Mouse (Mus musculus): ENCODE measurements around the gene Cdk2ap2.
"Not testable (repeated sequence)": the region's sequence is repeated elsewhere in the genome, so short reads cannot be mapped to it uniquely, and the experiment has no call there.

Gene Cdk2ap2

DNA sequence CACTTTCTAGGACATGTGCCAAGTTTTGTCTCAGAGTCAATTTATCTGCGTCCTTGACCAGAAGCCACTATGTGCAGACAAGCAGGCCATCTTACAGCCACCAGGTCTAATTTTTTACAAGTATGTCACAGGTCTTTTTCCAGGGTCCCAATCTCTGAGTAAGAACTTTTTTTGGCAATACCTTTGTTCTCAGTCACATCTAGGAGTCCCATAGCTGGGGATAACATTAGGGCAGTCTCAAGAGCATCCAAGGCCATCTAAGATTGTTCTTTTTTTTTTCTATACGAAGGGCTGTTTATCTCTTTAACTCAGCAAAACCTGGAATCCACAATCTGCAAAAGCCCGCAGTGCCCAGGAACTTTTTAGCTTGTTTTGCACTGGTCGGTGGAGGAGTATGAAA, 33.6 kb upstream of the Cdk2ap2 start:
- in situ Hi-C loops (cut with MboI; ENCODE audit: low pct_unique_long_range_greater_than_20kb in 1 of 2, low sequenced_read_pairs in 2 of 2, unreplicated experiment in 1 of 2) = not testable (repeated sequence)

- in situ Hi-C loops (cut with MboI; ENCODE audit: low pct_unique_long_range_greater_than_20kb in 1 of 2, low sequenced_read_pairs in 2 of 2, unreplicated experiment in 1 of 2) = not testable (repeated sequence)
These were observed 32.5 kb upstream of the Cdk2ap2 start for GRCm38 (mm10) chr19:4064501-4064900.

DNA sequence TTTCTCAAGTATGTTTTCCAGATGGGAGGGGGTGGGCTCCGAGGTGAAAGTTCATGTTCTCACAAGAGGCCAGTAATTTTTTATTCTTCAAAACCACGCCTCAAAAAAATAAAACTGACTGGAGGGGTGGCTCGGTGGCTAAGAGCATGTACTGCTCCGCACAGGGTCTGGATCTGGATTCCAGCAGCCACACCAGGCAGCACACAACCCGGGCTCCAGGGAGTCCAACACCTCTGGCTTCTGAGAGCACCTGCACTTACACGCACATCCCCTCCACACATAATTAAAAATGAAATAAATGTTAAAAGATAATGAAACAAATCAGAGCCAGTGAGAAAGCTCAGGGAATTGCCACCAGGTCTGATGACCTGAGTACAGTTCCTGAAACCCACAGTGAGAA, 30.7 kb upstream of the Cdk2ap2 start:
- in situ Hi-C loops (cut with MboI; ENCODE audit: low pct_unique_long_range_greater_than_20kb in 1 of 2, low sequenced_read_pairs in 2 of 2, unreplicated experiment in 1 of 2) = no loop called here

DNA sequence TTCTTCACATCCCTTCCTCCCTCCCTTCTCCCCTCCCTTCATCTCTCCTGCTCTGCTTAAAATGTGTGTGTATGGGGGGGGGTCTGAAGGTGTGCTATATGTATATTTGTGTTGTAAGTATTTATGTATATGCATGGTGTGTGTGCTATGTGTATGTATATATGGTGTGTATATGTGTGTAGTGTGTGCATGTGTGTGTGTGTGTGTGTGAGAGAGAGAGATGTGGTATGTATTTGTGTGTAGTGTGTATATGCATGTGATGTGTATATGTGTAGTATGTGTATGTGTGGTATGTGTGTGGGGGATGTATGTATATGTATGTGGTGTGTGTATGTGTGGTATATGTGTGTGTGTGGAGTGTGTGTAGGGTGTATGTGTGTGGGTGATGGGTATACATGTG, 30.1 kb upstream of the Cdk2ap2 start:
- in situ Hi-C loops (cut with MboI; ENCODE audit: low pct_unique_long_range_greater_than_20kb in 1 of 2, low sequenced_read_pairs in 2 of 2, unreplicated experiment in 1 of 2) = no loop called here

GRCm38 (mm10) chr19:4068242-4068641, 28.7 kb upstream of the Cdk2ap2 start:
- in situ Hi-C loops (cut with MboI; ENCODE audit: low pct_unique_long_range_greater_than_20kb in 1 of 2, low sequenced_read_pairs in 2 of 2, unreplicated experiment in 1 of 2) = not testable (repeated sequence)

- in situ Hi-C loops (cut with MboI; ENCODE audit: low pct_unique_long_range_greater_than_20kb in 1 of 2, low sequenced_read_pairs in 2 of 2, unreplicated experiment in 1 of 2) = no loop called here
These were observed 28.1 kb upstream of the Cdk2ap2 start for GRCm38 (mm10) chr19:4068717-4069410.

- in situ Hi-C loops (cut with MboI; ENCODE audit: low pct_unique_long_range_greater_than_20kb in 1 of 2, low sequenced_read_pairs in 2 of 2, unreplicated experiment in 1 of 2) = no loop called here
These were observed 26.7 kb upstream of the Cdk2ap2 start for GRCm38 (mm10) chr19:4070311-4070710.

- in situ Hi-C loops (cut with MboI; ENCODE audit: low pct_unique_long_range_greater_than_20kb in 1 of 2, low sequenced_read_pairs in 2 of 2, unreplicated experiment in 1 of 2) = no loop called here
These were observed 26.2 kb upstream of the Cdk2ap2 start for GRCm38 (mm10) chr19:4070756-4071155.

DNA sequence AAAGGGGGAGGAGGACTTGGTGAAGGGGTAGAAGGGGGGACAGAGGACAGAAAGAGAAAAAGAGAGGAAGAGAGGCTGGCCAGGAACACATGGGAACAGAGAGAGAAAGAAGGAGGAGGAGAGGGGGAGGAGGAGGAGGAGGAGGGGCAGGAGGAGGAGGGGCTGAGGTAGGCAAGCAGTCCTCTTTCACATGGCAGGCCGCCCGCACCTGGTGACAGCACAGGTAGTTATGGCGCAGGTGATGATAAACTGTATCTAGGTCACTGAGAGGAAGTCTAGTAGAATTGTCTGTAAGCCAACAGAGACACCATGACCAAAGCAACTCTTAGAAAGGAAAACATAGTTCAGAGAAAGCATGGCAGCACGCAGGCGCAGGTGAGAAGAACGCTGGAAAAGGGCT, 25.6 kb upstream of the Cdk2ap2 start:
- in situ Hi-C loops (cut with MboI; ENCODE audit: low pct_unique_long_range_greater_than_20kb in 1 of 2, low sequenced_read_pairs in 2 of 2, unreplicated experiment in 1 of 2) = no loop called here

DNA sequence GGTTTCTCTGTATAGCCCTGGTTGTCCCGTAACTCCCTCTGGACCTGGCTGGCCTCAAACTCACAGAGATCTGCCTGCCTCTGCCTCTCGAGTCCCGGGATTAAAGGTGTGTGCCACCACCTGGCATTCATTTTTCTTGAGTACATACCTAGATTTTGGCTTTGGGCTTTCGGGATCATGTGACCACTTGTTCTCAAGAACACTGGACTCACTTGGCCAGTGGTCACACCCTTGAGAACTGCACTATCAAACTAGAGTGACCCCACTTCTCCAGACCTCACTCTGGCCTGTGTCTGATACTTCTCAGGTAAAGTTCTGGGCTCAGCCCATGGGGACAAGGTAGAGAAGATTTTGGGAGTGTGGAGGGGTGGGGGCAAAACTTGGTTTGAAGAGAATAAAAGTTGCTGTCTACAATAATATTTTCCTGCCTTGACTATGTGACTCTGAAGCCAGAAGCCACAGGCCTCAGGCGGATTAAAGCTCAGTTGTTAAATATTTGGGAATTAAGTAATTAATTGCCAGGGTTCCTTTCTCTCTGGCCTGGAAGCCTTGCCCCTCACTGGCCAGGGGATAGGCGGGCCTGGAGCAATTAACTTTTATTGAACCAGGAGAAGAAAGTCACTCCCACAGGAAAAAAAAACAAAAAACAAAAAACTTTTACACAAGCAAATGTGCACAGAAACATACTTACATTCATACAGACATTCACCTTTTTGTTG, 24.1 kb upstream of the Cdk2ap2 start:
- in situ Hi-C loops (cut with MboI; ENCODE audit: low pct_unique_long_range_greater_than_20kb in 1 of 2, low sequenced_read_pairs in 2 of 2, unreplicated experiment in 1 of 2) = no loop called here

GRCm38 (mm10) chr19:4075531-4075930, 21.5 kb upstream of the Cdk2ap2 start:
- in situ Hi-C loops (cut with MboI; ENCODE audit: low pct_unique_long_range_greater_than_20kb in 1 of 2, low sequenced_read_pairs in 2 of 2, unreplicated experiment in 1 of 2) = no loop called here

- in situ Hi-C loops (cut with MboI; ENCODE audit: low pct_unique_long_range_greater_than_20kb in 1 of 2, low sequenced_read_pairs in 2 of 2, unreplicated experiment in 1 of 2) = no loop called here
These were observed 17.4 kb upstream of the Cdk2ap2 start for GRCm38 (mm10) chr19:4079594-4079993.

DNA sequence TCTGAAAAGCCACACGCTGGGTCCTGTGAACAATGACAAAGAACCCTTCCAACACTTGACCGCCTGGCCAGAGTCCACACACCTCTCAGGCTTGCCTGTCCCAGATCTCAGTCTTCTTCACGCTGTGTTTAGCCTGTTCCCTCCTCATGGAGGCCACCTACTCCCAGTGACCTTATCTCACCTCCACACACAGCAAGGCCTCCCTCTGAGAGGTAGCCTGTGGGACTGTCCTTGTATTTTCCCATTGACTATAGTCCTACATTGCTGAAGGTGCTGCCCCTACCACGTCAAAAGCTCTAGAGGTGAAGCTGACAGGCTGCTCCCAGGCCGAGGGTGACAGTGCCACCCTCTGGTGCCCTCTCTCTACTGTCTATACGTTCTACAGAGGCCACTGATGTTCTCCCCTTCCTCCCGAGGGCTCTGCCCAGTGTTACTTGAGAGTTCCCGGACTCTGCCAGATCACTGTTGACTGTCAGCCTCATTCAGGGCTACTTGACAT, 16.4 kb upstream of the Cdk2ap2 start:
- in situ Hi-C loops (cut with MboI; ENCODE audit: low pct_unique_long_range_greater_than_20kb in 1 of 2, low sequenced_read_pairs in 2 of 2, unreplicated experiment in 1 of 2) = no loop called here

DNA sequence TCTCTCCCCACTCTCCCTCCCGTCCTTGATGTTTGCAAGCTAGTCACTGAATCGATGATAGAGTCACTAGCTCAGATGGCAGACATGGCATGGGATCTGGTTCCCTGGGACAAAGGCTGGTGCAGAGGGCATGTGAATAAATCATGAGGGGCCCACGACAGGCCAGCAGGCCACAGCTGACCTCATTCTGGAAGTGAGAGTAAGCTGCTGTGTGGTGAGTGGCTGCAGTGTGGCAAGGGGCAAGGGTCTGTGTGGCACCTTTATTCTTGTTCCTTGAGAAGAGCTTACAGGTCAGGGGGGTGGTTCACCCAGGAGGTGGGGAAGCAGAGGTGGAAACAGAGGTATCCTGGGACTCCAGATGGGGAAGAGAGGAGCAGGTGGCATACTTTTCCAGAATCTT, 15.6 kb upstream of the Cdk2ap2 start, which contains the start of gene Cabp2:
TSS of gene Cabp2 (plus strand) at position 185 of the 400 bp plus-strand sequence.
- in situ Hi-C loops (cut with MboI; ENCODE audit: low pct_unique_long_range_greater_than_20kb in 1 of 2, low sequenced_read_pairs in 2 of 2, unreplicated experiment in 1 of 2) = no loop called here

- in situ Hi-C loops (cut with MboI; ENCODE audit: low pct_unique_long_range_greater_than_20kb in 1 of 2, low sequenced_read_pairs in 2 of 2, unreplicated experiment in 1 of 2) = no loop called here
These were observed 14.6 kb upstream of the Cdk2ap2 start for GRCm38 (mm10) chr19:4082219-4082965.

- in situ Hi-C loops (cut with MboI; ENCODE audit: low pct_unique_long_range_greater_than_20kb in 1 of 2, low sequenced_read_pairs in 2 of 2, unreplicated experiment in 1 of 2) = no loop called here
These were observed 13.7 kb upstream of the Cdk2ap2 start for GRCm38 (mm10) chr19:4083316-4083715.

GRCm38 (mm10) chr19:4083826-4084225, 13.2 kb upstream of the Cdk2ap2 start:
- in situ Hi-C loops (cut with MboI; ENCODE audit: low pct_unique_long_range_greater_than_20kb in 1 of 2, low sequenced_read_pairs in 2 of 2, unreplicated experiment in 1 of 2) = no loop called here

- in situ Hi-C loops (cut with MboI; ENCODE audit: low pct_unique_long_range_greater_than_20kb in 1 of 2, low sequenced_read_pairs in 2 of 2, unreplicated experiment in 1 of 2) = no loop called here
These were observed 12.0 kb upstream of the Cdk2ap2 start for GRCm38 (mm10) chr19:4084984-4085383.

DNA sequence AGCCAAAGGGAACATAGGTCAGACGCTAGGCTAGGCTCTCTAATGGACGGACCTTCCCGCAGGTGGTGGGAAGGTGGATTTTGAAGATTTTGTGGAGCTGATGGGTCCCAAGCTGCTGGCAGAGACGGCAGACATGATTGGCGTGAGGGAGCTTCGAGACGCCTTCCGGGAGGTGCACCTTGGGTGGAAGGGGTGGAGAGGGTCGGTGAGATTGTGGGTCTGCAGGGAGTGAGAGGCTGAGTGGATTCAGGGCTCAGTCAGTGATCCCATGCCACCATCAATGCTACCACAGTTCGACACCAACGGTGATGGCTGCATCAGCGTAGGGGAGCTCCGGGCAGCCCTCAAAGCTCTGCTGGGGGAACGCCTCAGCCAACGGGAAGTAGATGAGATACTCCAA, 10.8 kb upstream of the Cdk2ap2 start:
- in situ Hi-C loops (cut with MboI; ENCODE audit: low pct_unique_long_range_greater_than_20kb in 1 of 2, low sequenced_read_pairs in 2 of 2, unreplicated experiment in 1 of 2) = no loop called here

Data from mouse embryonic stem cell (cell line).